Mouse (Mus musculus) megakaryocyte, embryonic 14.5 days (primary cell): ENCODE data around the gene 4930438A08Rik. TPM values are rescaled to one million over a fixed set of nuclear protein-coding genes. Genes with fewer than 3 reads are reported as not detected.

Source experiments
- H3K27me3 ChIP-seq: replicated peaks from 2 replicates; pipeline ENCODE3; 2012; ENCODE audit warnings: inconsistent platforms
- H3K36me3 ChIP-seq: replicated peaks from 2 replicates; pipeline ENCODE3; 2012; ENCODE audit warnings: low read length, inconsistent platforms, mixed read lengths
- H3K4me1 ChIP-seq: 2 replicates; pipeline ENCODE4 v1.6.1; 2012; ENCODE audit warnings: inconsistent platforms
- H3K4me3 ChIP-seq: replicated peaks from 2 replicates; pipeline ENCODE3; 2012; ENCODE audit warnings: moderate library complexity, mild to moderate bottlenecking, inconsistent platforms
- H3K9me3 ChIP-seq: 2 replicates; pipeline ENCODE4 v1.6.1; 2012; ENCODE audit warnings: inconsistent platforms
- FLI1 ChIP-seq: IDR thresholded peaks from 2 replicates; pipeline ENCODE4 v1.6.1; 2012; ENCODE audit warnings: low read length, inconsistent platforms, mixed read lengths
- GATA1 ChIP-seq: IDR thresholded peaks from 3 replicates; pipeline ENCODE4 v1.6.1; 2012; ENCODE audit warnings: mixed read lengths, low read length, inconsistent platforms, borderline replicate concordance
- polyA plus RNA-seq: library from polyadenylated mRNA; stranded (reverse); fragments of >175 nt; gene quantifications from 2 replicates; pipeline ENCODE4 v1.2.3, GENCODE M21; 2012; ENCODE audit warnings: low replicate concordance; ENCODE audit not compliant: insufficient read depth

4930438A08Rik gene
- polyA plus RNA-seq, 1 experiment = 0.19 TPM

DNA sequence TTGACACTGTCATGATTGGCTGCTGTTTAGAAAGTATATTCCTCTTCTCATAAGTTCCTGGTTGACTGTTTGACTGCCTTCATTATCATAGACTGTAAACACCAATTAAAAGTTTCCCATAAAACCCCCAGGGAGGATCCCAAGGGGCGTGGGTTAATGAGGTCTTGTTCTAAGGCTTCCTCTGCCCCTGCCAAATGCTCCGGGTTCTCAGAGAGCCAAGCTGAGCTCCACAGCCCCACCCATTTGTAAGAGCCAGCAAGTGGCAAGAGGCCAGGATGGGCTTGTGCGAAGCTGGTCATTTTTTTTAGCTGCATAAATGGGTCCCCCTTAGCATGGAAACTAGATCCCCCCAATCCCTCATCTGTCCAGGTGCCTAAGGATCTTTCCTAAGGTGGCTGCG is 27.3 kb upstream of the 4930438A08Rik start:
- Histone ChIP-seq H3K36me3 (no peaks in the 10 kb centered on the region), H3K9me3 (peaks cover 20% of the 10 kb centered on the region), H3K4me3 (no peak overlapping the region), H3K4me1 (peaks cover 3% of the 10 kb centered on the region; the same call in 1 of the 2 replicates), H3K27me3 (peaks cover 22% of the 10 kb centered on the region)
- TF ChIP-seq GATA1 (no peak), FLI1 (no peak)

GRCm38 (mm10) chr11:58249203-58249981 is 25.2 kb upstream of the 4930438A08Rik start:
- no peak overlapping the region for H3K4me3 ChIP-seq

GRCm38 (mm10) chr11:58250550-58250949 is 24.0 kb upstream of the 4930438A08Rik start:
- peaks cover 6% of the 10 kb centered on the region for H3K27me3 ChIP-seq
- H3K36me3 ChIP-seq = no peaks in the 10 kb centered on the region
- H3K4me3 ChIP-seq = no peak overlapping the region
- peaks cover 20% of the 10 kb centered on the region for H3K9me3 ChIP-seq
- 0 out of 2 replicates have a peak, but pooled peaks cover 3% of the 10 kb centered on the region for H3K4me1 ChIP-seq
- TF ChIP-seq GATA1 (no peak), FLI1 (no peak)

More at GRCm38 (mm10) chr11:58249203-58249981, 25.2 kb upstream of the 4930438A08Rik start:
- Histone ChIP-seq H3K4me1 (0 out of 2 replicates have a peak, but pooled peaks cover 3% of the 10 kb centered on the region), H3K27me3 (peaks cover 11% of the 10 kb centered on the region), H3K9me3 (peaks cover 20% of the 10 kb centered on the region), H3K36me3 (no peaks in the 10 kb centered on the region)
- TF ChIP-seq FLI1 (no peak), GATA1 (no peak)

DNA sequence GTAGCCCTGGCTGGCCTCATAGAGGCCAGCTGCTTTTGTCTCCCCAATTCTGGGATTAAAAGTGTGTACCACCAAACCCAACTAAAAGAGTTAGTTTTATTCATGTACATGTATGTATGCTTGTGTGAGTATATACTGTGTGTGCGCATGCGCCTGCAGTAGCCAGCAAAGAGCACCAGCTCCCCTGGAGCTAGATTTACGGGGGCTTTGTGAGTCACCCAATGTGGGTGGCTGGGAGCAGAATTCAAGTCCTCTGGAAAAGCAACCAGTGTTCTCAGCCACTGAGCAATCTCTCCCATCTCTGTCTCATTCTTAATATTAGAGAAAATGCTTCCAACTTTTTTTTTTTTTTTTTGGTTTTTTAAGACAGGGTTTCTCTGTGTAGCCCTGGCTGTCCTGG is 20.2 kb upstream of the 4930438A08Rik start:
- H3K36me3 ChIP-seq = no peaks in the 10 kb centered on the region
- H3K9me3 ChIP-seq = 0 out of 2 replicates have a peak, but pooled peaks cover 3% of the 10 kb centered on the region
- 0 out of 2 replicates have a peak, but pooled peaks cover 3% of the 10 kb centered on the region for H3K4me1 ChIP-seq
- TF ChIP-seq GATA1 (no peak), FLI1 (no peak)
- no peak overlapping the region for H3K4me3 ChIP-seq
- peaks cover 4% of the 10 kb centered on the region for H3K27me3 ChIP-seq

DNA sequence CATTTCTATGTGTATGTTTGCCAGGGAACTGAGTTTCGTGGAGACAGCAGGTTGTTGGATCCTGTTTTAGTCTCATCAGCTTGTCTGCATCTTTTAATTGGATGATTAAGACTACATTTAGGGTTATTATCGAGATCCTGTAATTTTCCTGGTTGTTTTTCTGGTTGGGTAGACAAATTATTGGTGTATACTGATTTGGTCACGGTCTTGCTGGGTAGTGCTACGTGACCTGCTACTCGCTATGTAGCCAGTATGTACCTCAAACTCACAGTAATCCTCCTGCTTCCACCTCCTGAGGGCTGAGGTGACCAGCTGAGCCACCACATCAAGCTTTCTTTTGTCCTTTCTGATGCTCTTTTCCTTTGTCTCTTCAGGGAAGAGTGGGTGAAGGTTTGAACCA is 16.8 kb upstream of the 4930438A08Rik start:
- H3K4me3 ChIP-seq = no peak overlapping the region
- TF ChIP-seq FLI1 (no peak), GATA1 (no peak)
- peaks cover 10% of the 10 kb centered on the region for H3K27me3 ChIP-seq
- no peaks in the 10 kb centered on the region for H3K4me1 ChIP-seq
- no peaks in the 10 kb centered on the region for H3K9me3 ChIP-seq
- no peaks in the 10 kb centered on the region for H3K36me3 ChIP-seq

- Histone ChIP-seq H3K36me3 (no peaks in the 10 kb centered on the region), H3K4me3 (no peak overlapping the region), H3K27me3 (peaks cover 25% of the 10 kb centered on the region), H3K9me3 (no peaks in the 10 kb centered on the region), H3K4me1 (no peaks in the 10 kb centered on the region)
- TF ChIP-seq FLI1 (no peak), GATA1 (no peak)
Observed at GRCm38 (mm10) chr11:58260156-58260555, 14.4 kb upstream of the 4930438A08Rik start.

DNA sequence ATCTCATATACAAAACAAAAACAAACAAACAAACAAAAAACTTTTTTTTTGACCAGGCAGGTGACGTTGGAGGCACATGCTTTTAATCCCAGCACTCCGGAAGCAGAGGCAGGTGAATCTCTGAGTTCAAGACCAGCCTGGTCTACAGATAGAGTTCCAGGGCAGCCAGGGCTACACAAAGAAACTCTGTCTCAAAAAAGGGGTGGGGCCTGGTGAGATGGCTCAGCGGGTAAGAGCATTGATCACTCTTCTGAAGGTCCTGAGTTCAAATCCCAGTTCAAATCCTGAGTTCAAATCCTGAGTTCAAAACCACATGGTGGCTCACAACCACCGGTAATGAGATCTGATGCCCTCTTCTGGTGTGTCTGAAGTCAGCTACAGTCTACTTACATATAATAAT is 12.8 kb upstream of the 4930438A08Rik start:
- TF ChIP-seq GATA1 (no peak), FLI1 (no peak)
- no peaks in the 10 kb centered on the region for H3K9me3 ChIP-seq
- H3K4me1 ChIP-seq = no peaks in the 10 kb centered on the region
- peaks cover 25% of the 10 kb centered on the region for H3K27me3 ChIP-seq
- no peaks in the 10 kb centered on the region for H3K36me3 ChIP-seq
- no peak overlapping the region for H3K4me3 ChIP-seq

DNA sequence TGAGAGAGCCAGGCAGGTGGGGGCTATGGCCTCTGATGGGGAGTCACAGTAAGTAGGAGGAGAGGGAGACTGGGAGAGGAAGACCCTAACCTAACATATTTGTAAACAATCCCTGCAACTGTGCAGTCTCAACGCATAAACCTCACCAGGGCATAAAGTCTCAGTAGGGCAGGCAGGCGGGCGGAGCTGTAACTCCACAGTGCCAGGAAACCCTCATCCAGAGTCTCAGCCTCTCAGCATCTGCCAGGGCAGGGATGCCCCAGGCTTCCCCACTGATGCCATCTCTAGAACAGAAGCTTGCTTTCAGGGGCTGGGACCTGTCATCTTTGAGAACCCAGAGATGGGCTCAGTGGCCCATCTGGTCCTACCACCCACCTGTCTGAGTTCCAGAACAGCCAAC is 12.3 kb upstream of the 4930438A08Rik start:
- Histone ChIP-seq H3K9me3 (no peaks in the 10 kb centered on the region), H3K36me3 (no peaks in the 10 kb centered on the region), H3K27me3 (peaks cover 28% of the 10 kb centered on the region), H3K4me1 (no peaks in the 10 kb centered on the region), H3K4me3 (no peak overlapping the region)
- no peak for TF ChIP-seq FLI1
- TF ChIP-seq GATA1 = no peak

GRCm38 (mm10) chr11:58263516-58263915 is 11.1 kb upstream of the 4930438A08Rik start:
- no peaks in the 10 kb centered on the region for H3K4me1 ChIP-seq
- no peak overlapping the region for H3K4me3 ChIP-seq
- H3K27me3 ChIP-seq = peaks cover 29% of the 10 kb centered on the region
- TF ChIP-seq GATA1 (no peak), FLI1 (no peak)
- H3K36me3 ChIP-seq = no peaks in the 10 kb centered on the region
- no peaks in the 10 kb centered on the region for H3K9me3 ChIP-seq

DNA sequence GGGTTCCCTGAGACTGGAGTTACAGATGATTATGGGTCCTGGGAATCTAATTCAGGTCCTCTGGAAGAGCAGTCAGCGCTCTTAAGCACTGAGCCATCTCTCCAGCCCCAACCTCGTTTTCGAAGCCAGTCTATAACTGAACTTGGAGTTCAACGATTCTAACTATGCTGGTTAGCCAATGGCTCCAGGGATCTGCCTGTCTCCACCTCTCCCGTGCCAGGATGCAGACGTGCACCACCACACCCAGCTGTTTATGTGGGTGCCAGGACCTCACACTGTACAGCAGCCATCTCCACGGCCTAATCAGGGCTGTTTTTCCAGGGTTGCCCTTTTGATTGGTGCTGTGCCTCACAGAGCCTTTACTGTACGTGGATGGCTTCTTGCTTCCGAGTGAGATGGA is 10.1 kb upstream of the 4930438A08Rik start:
- Histone ChIP-seq H3K27me3 (peaks cover 31% of the 10 kb centered on the region), H3K9me3 (no peaks in the 10 kb centered on the region), H3K4me1 (no peaks in the 10 kb centered on the region), H3K4me3 (no peak overlapping the region), H3K36me3 (no peaks in the 10 kb centered on the region)
- TF ChIP-seq FLI1 (no peak), GATA1 (no peak)

DNA sequence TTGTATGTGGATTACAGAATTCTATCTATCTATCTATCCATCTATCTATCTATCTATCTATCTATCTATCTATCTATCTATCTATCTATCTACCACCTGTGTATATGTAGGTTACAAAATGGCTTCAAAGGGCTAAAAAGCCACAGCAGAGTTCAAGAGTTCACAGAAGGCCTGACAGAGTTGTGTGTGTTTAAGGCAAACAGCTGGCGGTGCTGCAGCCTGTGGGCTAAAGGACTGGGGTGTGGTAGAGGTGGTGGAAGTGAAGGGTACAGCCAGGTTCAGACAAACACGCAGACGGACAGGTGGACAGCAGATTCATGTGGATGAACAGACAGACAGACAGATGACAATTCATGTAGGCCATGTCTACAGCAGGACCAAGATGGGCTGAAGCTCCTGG is 6.3 kb upstream of the 4930438A08Rik start:
- H3K9me3 ChIP-seq = no peaks in the 10 kb centered on the region
- no peaks in the 10 kb centered on the region for H3K36me3 ChIP-seq
- no peak for TF ChIP-seq FLI1
- TF ChIP-seq GATA1 = no peak
- H3K4me3 ChIP-seq = no peak overlapping the region
- peaks cover 27% of the 10 kb centered on the region for H3K27me3 ChIP-seq
- H3K4me1 ChIP-seq = no peaks in the 10 kb centered on the region
